Mouse (Mus musculus) small intestine, adult 2 months (tissue): ENCODE results near the gene Ntf3. TPM values are rescaled to one million over a fixed set of nuclear protein-coding genes. Genes with fewer than 3 reads are reported as not detected.

ENCODE experiments used
- H3K27ac ChIP-seq: fragments of 200-500 bp; 2 replicates; pipeline ENCODE4 v1.5.1; 2012; ENCODE audit warnings: low read depth, low read length, control low read depth, inconsistent platforms; ENCODE audit not compliant: insufficient read depth
- H3K27me3 ChIP-seq: fragments of 200-500 bp; 2 replicates; pipeline ENCODE4 v1.6.1; 2012; ENCODE audit warnings: mild to moderate bottlenecking, moderate library complexity, low read length, inconsistent platforms; ENCODE audit not compliant: control insufficient read depth, insufficient read depth
- H3K36me3 ChIP-seq: fragments of 200-500 bp; 2 replicates; pipeline ENCODE4 v1.6.1; 2012; ENCODE audit warnings: mild to moderate bottlenecking, low read length, control low read depth, inconsistent platforms; ENCODE audit not compliant: control insufficient read depth, insufficient read depth
- H3K4me1 ChIP-seq: fragments of 200-500 bp; 2 replicates; pipeline ENCODE4 v1.6.1; 2012; ENCODE audit warnings: low read length, inconsistent platforms, mixed read lengths; ENCODE audit not compliant: control insufficient read depth, insufficient read depth, insufficient read length
- H3K4me3 ChIP-seq: fragments of 200-500 bp; 2 replicates; pipeline ENCODE4 v1.5.1; 2012; ENCODE audit warnings: low read depth, mild to moderate bottlenecking, control low read depth, inconsistent platforms, low read length, moderate library complexity
- CTCF ChIP-seq: fragments of 200-500 bp; IDR thresholded peaks from 2 replicates; pipeline ENCODE4 v1.5.1; 2012; ENCODE audit warnings: low read depth, mild to moderate bottlenecking, control low read depth, inconsistent platforms, low read length, moderate library complexity, mixed read lengths; ENCODE audit not compliant: insufficient replicate concordance, insufficient read length; ENCODE audit errors: extremely low read depth
- POLR2A ChIP-seq: fragments of 200-500 bp; IDR thresholded peaks from 2 replicates; pipeline ENCODE4 v1.6.1; 2012; ENCODE audit warnings: low read depth, mild to moderate bottlenecking, control low read depth, inconsistent platforms, low read length, moderate library complexity
- WGBS: fragments of 180-500 bp; shearing (Covaris S2); methylation state at CpG from one replicate; pipeline ENCODE4 v1.1.7; 2018; 5-methylcytosine and 5-hydroxymethylcytosine counted together
- polyA plus RNA-seq: library from polyadenylated mRNA; depleted of rRNA; stranded (reverse); fragments of >200 nt; gene quantifications from 2 replicates; pipeline ENCODE4 v1.2.3, GENCODE M21; 2012

Ntf3 gene
- polyA plus RNA-seq, 1 experiment = 2.3 TPM

GRCm38 (mm10) chr6:126102571-126102970 is 64.1 kb downstream of the Ntf3 start:
- Histone ChIP-seq H3K27me3 (no peaks in the 10 kb centered on the region), H3K36me3 (no peaks in the 10 kb centered on the region), H3K27ac (no peak overlapping the region), H3K4me1 (0 out of 2 replicates have a peak, but pooled peaks cover 3% of the 10 kb centered on the region), H3K4me3 (no peak overlapping the region)
- 69% methylated on average over 6 of the region's 6 CpGs for WGBS
- no peak for TF ChIP-seq POLR2A
- no peak for TF ChIP-seq CTCF

- 88% methylated on average over 11 of the region's 11 CpGs for WGBS
- H3K4me3 ChIP-seq = no peak overlapping the region
- no peaks in the 10 kb centered on the region for H3K36me3 ChIP-seq
- H3K27me3 ChIP-seq = no peaks in the 10 kb centered on the region
- TF ChIP-seq CTCF (no peak), POLR2A (no peak)
- no peak overlapping the region for H3K27ac ChIP-seq
- 0 out of 2 replicates have a peak, but pooled peaks cover 3% of the 10 kb centered on the region for H3K4me1 ChIP-seq
Measured at GRCm38 (mm10) chr6:126102007-126102406, 64.7 kb downstream of the Ntf3 start.

- Histone ChIP-seq H3K27me3 (no peaks in the 10 kb centered on the region), H3K36me3 (no peaks in the 10 kb centered on the region), H3K4me1 (no peaks in the 10 kb centered on the region), H3K27ac (no peak overlapping the region), H3K4me3 (no peak overlapping the region)
- no peak for TF ChIP-seq POLR2A
- TF ChIP-seq CTCF = no peak
- WGBS = 90% methylated on average over 1 of the region's 1 CpGs
Measured at GRCm38 (mm10) chr6:126100579-126100978, 66.1 kb downstream of the Ntf3 start.

- H3K27ac ChIP-seq = no peak overlapping the region
- no peaks in the 10 kb centered on the region for H3K27me3 ChIP-seq
- no peaks in the 10 kb centered on the region for H3K4me1 ChIP-seq
- H3K36me3 ChIP-seq = no peaks in the 10 kb centered on the region
- TF ChIP-seq POLR2A (no peak), CTCF (no peak)
- 69% methylated on average over 5 of the region's 5 CpGs for WGBS
- H3K4me3 ChIP-seq = no peak overlapping the region
Measured at GRCm38 (mm10) chr6:126097471-126097870, 69.2 kb downstream of the Ntf3 start.

- Histone ChIP-seq H3K36me3 (no peaks in the 10 kb centered on the region), H3K27me3 (no peaks in the 10 kb centered on the region), H3K4me1 (no peaks in the 10 kb centered on the region), H3K27ac (no peak overlapping the region), H3K4me3 (no peak overlapping the region)
- no peak for TF ChIP-seq CTCF
- TF ChIP-seq POLR2A = no peak
- WGBS = 72% methylated on average over 13 of the region's 13 CpGs
Measured at GRCm38 (mm10) chr6:126096085-126096484, 70.6 kb downstream of the Ntf3 start.

- 65% methylated on average over 6 of the region's 6 CpGs for WGBS
- Histone ChIP-seq H3K27me3 (no peaks in the 10 kb centered on the region), H3K36me3 (no peaks in the 10 kb centered on the region), H3K27ac (no peak overlapping the region), H3K4me1 (no peaks in the 10 kb centered on the region), H3K4me3 (no peak overlapping the region)
- TF ChIP-seq CTCF (no peak), POLR2A (no peak)
Measured at GRCm38 (mm10) chr6:126095041-126095440, 71.7 kb downstream of the Ntf3 start.

- Histone ChIP-seq H3K27ac (no peak overlapping the region), H3K36me3 (no peaks in the 10 kb centered on the region), H3K4me1 (no peaks in the 10 kb centered on the region), H3K4me3 (no peak overlapping the region), H3K27me3 (no peaks in the 10 kb centered on the region)
- 31% methylated on average over 5 of the region's 5 CpGs for WGBS
- no peak for TF ChIP-seq POLR2A
- no peak for TF ChIP-seq CTCF
Measured at GRCm38 (mm10) chr6:126092026-126092425, 74.7 kb downstream of the Ntf3 start.

- 69% methylated on average over 1 of the region's 1 CpGs for WGBS
Measured at GRCm38 (mm10) chr6:126090063-126090462, 76.6 kb downstream of the Ntf3 start.

More at GRCm38 (mm10) chr6:126090063-126090462, 76.6 kb downstream of the Ntf3 start:
- no peaks in the 10 kb centered on the region for H3K27me3 ChIP-seq
- no peak overlapping the region for H3K4me3 ChIP-seq
- no peaks in the 10 kb centered on the region for H3K36me3 ChIP-seq
- TF ChIP-seq CTCF = no peak
- no peak for TF ChIP-seq POLR2A
- H3K27ac ChIP-seq = no peak overlapping the region
- no peaks in the 10 kb centered on the region for H3K4me1 ChIP-seq
